Mouse (Mus musculus): ENCODE data around the gene Casq2.

Casq2 gene

DNA sequence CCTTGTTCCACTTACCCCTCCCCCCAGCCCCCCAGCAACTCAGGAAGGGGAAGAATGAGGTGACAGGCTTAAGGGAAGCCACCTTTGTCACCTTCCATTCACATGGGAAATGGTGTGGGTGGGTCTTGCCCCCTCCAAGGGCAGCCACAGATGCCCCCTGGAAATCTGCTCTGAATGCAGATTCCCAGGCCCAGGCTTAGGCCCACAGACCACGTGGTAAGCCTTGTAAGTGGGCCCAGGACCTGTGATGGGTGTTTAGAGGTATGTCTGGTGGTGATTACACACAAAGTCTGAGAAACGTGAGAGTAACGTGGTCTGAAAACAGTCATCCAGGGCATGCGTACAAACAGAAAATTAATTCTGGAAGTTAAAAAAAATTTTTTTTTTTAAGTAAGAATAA is 78.7 kb downstream of the Casq2 start:
- no peak for DNase-seq (ENCODE audit: low spot score)

DNA sequence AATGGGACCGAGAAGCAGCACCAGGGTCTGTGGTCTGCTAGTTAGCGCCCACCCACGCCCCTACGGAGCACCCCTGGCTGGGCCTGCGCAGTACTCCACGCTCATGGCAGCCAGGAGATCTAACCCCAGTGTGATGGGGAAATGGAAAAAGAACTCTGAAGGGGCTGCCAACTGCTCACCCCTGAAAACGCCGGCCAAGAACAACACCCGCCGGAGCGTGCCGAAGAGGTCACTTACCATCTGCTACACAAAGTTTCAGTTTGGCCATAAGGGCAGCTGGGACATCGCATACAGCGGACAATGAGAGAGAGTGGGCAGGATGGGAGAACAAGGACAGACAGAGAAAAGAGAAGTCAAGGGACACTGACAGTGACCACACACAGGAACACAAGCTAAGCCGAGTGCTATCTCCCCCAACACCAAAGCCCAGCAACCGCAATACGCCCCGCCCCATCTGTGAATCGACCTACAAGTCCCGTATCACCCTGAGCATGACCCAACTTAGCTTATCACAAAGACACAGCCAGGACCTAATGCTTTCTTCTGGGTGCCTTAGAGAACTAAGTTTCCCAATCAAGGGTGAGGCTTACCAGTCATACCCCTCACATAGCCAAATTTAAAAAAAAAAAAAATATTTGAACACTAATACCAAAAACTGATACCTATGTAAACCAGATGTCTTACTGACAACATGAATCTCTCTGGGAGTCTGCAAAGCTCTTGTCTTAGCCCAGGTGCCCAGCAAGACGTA is 79.5 kb downstream of the Casq2 start:
- DNase-seq (ENCODE audit: low spot score) = no peak

DNA sequence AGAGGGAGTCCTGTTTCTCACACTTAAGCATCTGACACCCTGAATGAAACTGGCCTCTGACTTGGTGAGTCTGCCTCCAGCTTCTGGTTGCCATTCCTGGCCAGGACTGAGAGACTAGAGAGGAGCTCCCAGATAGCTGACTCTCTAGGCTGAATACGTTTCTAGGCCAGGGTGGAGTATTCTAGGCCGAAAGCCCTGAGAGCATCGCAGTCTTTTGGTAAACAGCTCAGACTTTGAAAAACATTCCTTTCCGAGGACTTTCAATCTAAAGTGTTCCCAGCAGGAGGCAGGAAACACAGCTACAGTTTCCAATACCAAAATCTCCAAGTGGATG is 80.0 kb downstream of the Casq2 start:
- DNase-seq (ENCODE audit: low spot score) = no peak

DNA sequence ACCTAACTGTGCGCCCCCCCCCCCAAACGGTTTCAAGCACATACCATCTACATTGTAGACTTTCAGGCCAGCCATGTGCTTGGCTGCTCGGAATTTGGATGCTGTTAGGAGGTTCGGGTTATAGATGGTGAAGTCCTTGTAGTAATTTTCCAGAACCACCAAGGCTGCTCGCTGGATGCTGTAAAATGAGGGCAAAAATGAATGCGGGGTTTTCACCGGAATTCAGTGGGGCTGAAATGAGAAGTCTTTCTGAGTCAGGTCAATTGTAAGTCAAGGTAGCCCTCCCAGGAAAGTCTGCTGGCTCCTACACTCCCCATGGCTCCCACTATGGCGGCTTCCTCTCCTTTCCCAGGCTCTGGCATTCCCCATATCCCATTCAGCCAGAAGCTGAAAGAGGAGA is 80.6 kb downstream of the Casq2 start:
- no peak for DNase-seq (ENCODE audit: low spot score)

DNA sequence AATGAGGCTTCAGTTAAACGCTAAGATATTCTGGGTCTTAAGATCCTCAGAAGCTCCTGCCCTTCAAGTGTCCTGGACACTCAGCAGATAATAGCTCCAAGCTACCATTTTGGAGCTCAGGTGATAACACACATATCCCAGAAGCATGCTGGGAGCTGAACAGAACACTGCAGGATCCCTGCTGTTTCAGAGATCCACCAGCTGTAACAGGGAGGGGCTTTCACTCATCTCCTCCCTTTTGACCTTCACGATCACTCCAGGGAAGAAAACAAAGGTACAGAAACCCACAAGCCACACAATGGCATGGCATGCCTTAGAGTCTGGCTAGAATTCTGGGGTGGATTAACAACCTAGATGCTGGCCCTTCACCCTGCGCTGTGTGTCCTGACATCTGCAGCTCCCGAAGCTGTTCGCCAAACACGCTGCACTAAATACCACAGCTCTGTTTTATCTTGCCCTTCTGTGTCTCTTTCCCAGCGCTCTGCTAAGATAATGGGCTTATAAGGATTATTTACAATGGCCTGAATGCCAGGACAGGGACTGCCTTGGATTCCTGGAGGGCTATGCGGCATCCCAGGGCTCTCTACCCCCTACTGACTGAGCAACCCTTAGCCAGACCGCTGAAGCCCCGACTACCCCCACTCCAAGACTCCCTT is 81.5 kb downstream of the Casq2 start:
- no peak for DNase-seq (ENCODE audit: low spot score)

DNA sequence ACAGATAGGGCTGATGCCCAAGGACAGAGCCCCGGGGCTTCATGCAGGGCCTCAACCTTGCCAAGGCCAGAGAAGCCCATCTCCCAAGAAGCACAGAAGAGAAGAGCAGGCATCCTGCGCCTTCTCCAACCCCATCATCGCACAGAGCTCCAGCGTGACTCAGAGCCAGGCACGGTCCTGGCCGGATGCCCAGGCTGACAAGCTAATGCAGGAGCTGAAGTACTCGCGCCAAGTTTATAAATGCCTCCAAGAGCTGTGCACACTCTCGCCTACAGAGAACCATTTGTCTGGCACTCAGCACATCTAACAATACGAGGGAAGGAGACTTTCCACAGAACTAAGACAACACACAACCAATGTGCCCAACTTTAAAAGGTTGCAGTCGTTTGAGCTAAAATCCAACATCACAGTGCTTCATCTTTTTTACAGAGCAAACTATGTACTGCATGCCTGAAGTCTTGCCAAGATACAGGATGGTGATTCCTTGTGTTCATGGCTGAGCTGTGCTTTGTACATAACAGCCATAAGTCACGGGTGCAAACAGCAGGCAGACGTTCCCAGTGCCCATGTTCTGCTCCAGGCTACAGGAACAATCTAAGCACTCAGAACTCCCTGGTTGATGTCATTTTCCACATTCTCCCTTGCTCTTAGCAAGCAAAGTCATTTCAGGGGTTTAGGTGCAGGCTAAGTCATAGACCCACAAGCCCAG is 83.1 kb downstream of the Casq2 start:
- DNase-seq (ENCODE audit: low spot score) = peak; percentile 91

DNA sequence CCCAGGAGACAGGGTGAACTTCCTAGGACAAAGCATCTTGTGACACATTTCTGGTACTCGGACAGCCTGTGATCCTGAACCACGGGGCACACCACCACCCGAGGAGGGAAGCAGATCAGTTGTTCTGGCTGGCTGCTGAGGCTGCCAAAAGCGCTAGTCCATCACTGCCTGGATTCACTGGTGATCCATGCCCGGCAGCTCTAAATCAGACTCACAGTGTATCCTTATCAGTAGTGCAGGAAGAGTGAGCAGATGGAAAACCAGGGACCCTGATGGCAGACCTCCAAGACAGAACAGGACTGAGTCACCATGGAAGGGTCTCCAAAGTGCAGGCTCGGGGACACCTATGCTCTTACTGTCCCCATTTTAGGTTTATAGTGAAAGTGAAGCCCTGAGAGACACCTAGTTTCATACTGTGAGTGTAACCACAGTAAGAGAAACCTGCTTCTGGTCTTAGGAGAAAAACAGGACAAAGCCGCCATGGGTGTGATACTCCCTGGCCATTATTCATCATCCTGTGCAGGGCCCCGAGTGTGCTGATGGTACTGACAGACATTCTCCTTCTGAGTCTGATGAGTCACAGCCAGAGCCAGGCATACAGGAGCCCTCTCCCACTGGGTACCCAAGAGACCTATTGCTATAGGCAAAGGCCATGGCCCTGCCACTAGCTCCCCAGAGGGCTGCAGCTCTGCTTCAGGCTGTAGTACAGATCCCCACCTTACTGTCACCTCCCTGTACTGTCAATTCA is 88.1 kb downstream of the Casq2 start:
- no peak for DNase-seq (ENCODE audit: low spot score)

DNA sequence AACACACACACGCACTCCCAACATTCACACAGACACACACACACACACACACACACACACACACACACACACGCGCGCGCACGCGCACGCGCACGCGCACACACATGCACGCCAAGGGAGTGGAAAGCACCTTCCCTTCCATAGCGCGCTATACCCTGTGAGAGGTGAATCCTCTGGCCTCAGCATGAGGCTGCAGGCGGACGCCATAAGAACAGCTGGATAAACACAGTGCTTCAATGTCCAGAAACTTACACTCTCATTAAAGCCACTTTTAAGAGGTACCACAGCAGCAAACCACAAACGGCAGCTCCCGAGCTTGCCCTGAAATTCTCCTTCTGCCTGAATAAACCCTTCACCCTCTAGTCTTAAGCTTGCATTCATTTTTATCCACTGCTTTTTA is 89.5 kb downstream of the Casq2 start:
- no peak for DNase-seq (ENCODE audit: low spot score)

DNA sequence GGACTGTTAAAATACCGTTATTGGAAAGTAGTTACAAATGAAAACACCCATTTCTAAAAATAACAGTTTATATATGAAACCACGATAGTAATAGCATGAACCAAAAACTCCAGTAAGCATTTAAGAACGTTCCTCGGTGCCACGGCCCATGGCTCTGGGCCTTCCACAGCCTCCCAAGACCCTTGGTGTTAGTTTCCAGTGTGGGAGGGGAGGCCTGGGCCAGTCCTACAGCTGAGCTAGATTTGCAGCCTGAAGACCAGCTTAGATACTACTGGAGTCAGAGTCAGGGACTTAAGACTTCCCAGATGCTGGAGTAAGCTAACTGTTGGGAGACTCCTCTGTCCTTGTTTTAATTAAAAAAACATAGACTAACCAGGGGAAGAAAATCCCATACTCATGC is 89.9 kb downstream of the Casq2 start:
- no peak for DNase-seq (ENCODE audit: low spot score)

DNA sequence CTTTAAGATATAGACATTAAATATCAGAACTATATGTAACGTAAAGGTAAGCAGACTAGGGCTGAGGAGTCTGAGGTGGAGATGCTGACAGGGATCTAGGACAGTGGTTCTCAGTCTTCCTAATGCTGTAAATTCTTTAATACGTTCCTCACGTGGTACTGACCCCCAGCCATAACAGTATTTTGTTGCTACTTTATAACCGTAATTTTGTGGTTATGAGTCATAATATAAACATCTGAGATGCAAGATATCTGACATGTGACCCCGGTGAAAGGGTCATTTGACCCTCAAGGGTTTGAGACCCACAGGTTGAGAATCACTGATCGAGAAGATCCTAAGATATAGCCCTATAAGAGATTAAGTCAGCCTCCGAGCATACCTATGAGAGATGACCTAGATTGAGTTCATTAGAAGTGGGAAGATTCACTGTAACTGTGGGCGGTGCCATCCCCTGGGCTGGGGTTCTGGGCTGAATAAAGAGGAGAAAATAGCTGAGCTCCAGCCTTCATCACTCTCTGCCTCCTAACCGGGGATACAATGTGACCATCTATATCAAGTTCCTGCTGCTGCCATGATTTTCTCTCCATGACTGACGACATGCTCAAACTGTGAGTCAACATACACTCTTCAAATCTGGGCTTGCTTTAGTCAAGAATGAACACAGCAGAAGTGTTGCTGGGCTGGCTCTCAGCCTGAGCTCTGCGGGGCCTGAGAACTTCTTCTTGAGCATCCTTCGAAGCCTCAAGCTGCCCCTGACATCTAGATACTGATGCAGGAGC is 91.8 kb downstream of the Casq2 start:
- no peak for DNase-seq (ENCODE audit: low spot score)

DNA sequence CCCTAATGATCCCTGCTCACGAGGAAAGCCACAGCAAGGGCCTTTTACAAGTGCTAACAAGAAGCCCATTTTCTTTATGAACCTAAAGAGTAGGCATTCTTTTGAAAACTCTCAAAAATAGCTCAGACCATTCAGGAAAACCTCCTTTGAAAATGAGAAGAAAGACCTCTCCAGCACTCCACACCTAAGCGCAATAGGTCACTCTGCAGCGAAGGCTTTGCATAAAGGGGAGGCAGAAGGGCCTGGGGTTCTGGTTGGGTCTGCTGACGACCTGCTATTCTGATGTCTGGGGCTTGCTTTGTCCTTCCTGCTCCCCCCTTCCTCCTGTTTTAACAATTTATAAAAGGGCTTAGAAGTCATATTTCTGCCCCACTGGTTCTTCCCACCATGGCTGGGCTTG is 93.7 kb downstream of the Casq2 start:
- no peak for DNase-seq (ENCODE audit: low spot score)

DNA sequence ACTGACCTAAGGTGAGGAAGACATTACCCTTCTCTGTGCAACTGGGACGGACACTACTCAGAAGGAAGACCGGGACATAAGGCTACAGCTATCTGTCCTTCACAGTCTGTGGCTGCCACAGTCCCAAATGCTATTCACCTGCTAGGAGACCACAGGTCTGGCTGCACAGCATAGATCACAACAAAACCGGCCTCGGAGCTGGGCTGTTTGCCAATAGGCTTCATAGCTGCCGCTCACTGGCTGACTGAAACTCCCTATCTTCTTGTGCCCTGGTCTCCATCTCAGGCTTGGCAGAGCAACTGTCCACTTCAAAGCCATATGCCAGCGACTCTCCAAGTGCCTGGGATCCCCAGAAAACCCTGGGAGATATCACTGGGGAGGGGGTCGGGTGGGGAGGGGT is 94.5 kb downstream of the Casq2 start:
- no peak for DNase-seq (ENCODE audit: low spot score)

DNA sequence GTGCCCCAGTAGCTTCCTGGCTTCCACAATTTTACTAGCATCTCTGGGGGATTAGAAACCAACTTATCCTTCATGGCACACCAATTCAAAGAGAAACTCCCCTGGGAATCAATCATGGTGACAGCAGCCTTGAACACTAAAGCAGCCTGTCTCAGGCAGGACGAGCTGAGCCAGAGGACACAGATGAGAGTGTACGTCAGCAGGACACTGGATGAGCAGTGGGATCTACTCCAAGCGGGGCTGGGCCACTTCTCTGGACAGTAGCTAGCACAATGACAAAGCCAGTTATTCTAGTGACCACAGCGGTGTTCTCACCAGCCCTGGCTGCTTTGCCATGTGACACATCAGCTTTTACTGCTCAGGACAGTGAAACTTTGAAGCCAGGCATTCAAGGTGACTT is 95.0 kb downstream of the Casq2 start:
- DNase-seq (ENCODE audit: low spot score) = no peak

DNA sequence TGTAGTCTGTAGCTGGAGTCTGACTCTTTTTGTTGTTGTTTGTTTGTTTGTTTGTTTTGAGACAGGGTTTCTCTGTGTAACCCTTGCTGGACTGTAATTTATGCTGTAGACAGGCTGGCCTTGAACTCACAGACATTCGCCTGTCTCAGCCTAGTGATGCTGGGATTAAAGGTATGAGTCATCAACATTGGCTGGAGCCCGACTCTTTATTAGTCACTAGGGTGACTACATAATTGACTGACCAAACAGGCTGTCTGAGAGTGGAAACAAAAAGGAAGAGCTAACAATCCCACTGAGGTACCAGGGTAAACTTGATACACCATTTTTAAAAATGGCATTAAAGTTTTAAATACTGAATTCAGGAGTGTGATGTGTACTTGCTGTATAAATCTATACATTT is 96.4 kb downstream of the Casq2 start:
- DNase-seq (ENCODE audit: low spot score) = no peak

DNA sequence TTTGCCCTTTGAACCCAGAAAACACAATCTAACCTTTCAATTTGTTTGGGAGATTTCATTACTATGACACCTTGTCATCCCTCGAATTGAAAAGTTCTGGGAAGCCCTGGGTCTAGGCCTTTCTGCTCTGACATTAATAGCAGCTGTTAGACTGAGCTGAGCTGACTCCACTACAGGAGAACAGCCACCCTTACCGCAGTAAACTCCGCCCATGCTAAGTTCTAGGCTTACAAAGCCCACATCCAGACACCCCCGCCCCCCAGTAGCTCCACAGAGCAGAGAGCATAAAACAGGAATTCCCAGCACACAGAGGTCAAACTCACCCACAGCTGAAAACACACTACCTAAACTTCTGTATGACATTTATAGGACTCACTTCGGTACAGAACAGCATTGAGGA is 98.5 kb downstream of the Casq2 start:
- DNase-seq (ENCODE audit: low spot score) = no peak

DNA sequence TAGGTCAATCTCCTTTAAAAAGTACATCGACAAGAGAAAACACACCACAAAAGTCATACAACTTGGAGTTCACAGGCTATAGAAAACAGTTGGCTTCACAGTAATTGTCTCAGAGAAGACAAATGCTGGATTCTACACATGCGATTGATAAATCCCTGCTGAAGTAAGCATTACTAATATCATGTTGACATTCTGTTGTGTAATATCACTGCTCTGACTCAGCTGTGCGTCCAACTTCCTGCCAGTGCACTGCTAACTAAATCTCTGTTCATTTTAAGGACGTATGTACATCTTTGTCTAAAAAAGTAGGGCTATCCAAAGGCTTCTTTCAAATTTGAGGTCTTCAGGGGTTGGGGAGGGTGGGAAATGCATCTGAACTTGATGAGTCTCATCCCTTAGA is 101.2 kb downstream of the Casq2 start:
- no peak for DNase-seq (ENCODE audit: low spot score)

DNA sequence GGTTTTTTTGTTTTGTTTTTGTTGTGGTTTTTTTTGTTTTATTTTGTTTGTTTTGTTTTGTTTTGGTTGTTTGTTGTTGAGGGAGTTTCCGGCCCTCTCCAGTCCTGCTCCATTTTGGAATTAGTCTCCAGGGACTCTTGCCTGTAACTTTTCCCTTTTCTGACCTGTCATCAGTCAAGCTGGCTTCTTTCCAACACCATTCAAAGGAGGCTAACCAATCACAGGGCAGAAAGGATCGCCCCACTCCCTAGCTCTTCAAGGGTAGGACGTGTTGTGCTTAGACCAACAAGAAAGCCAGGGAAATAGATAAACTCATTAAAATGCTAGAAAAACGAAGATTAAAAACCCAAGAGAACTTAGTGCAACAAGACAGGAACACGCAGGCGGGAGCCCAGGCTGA is 102.8 kb downstream of the Casq2 start:
- no peak for DNase-seq (ENCODE audit: low spot score)

DNA sequence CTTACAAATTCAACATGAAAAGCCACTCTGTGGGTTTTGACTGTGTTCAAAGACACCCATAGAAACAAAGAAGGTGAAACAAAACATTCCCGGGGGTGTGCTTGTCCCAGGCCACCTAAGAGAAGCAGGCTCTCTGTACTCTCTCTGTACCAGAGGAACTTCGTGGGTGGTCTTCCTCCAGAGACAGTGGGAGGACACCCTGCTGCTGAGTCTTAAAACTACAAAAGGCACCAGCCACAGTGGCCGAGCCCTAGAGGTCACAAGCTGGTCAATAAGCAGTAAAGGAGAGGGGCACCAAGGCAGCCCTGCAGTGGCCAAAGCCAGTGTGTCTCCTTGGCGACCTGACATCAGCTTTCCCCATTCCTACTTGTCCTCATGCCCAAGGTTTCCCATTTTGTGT is 103.8 kb downstream of the Casq2 start:
- no peak for DNase-seq (ENCODE audit: low spot score)

DNA sequence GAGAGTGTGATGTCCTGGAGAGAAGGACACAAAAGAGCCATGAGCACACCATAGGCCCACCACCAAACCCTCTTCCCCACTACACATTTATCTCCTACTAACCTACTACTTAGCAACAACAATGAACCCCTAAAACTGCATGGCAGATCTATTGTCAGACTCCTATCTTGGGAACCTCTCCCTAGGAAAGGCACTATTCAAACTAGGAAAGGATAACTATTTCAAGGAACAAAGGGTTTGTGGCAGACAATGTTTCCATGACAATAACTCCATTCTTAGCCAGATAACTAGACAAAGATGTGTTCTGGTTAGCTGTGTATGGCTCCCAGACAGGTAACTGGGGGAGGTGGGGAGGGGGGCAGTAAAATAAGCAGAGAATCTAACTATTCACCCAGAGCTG is 104.4 kb downstream of the Casq2 start:
- no peak for DNase-seq (ENCODE audit: low spot score)

DNA sequence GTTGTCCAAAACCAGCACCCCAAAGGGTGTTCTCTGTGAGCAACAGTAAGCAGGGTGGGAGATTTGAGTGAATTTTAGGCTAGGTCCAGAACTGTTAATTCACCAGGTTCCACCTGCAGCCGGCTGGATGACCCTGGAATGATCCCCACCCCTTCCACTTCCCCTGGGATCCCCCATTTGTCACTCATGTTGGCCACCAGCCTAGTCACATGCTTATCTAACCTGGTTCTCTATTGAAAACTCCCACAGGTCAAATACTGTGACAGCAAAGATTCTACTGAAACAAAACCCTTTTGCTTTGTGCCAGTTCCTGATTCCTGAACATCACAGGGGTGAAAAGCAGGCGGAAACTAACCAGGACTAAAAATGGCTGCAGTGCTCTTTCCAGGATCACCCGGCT is 105.4 kb downstream of the Casq2 start:
- no peak for DNase-seq (ENCODE audit: low spot score)

DNA sequence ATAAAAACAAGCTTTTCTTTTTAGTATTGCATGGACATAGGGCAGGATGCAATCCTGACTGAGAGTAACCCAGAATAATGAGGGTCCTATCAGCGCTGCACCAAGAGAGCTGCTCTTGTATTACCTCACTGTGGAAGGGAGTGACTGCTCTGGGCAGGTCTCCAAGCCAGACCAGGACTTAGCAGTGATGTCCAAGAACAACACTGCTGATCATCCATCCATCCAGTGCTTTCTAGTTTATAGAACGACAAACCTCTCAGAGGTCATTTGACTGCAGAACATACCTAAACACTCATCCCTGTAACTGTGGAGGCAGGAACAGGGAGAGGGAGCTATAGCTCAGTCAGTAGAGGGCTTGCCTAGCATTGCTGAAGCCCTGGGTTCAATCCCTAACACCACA is 106.4 kb downstream of the Casq2 start:
- DNase-seq (ENCODE audit: low spot score) = no peak

Data from left cerebral cortex, adult 11 months (tissue).